Mouse (Mus musculus): Measurements from ENCODE around the gene Olfr354.

Gene Olfr354

GRCm38 (mm10) chr2:36905380-36905779 is at the start of gene Olfr354:
Gene Olfr354, plus strand, starts transcription at chr2:36905680.
- no peak for DNase-seq (ENCODE audit: low spot score)

- DNase-seq (ENCODE audit: low spot score): no peak
These were observed 42.9 kb upstream of the Olfr354 start, which contains the start of gene Olfr351 for GRCm38 (mm10) chr2:36862560-36862959. Gene Olfr351, minus strand, starts transcription at chr2:36862660.

- DNase-seq (ENCODE audit: low spot score): no peak
These were observed 37.3 kb upstream of the Olfr354 start, which contains the start of gene Olfr352 for GRCm38 (mm10) chr2:36868160-36868559. Gene Olfr352, plus strand, starts transcription at chr2:36868460.

- DNase-seq (ENCODE audit: low spot score): no peak
These were observed 12.6 kb upstream of the Olfr354 start, which contains the start of gene Olfr353 for GRCm38 (mm10) chr2:36892836-36893235. Gene Olfr353, minus strand, starts transcription at chr2:36892936.

GRCm38 (mm10) chr2:36897114-36897513 is 8.4 kb upstream of the Olfr354 start:
- DNase-seq (ENCODE audit: low spot score): no peak

GRCm38 (mm10) chr2:36928797-36929196 is 23.3 kb downstream of the Olfr354 start, which contains the start of gene Olfr355:
Gene Olfr355, minus strand, starts transcription at chr2:36928897.
- no peak for DNase-seq (ENCODE audit: low spot score)

- DNase-seq (ENCODE audit: low spot score): no peak
These were observed 31.3 kb downstream of the Olfr354 start, which contains the start of gene Olfr356 for GRCm38 (mm10) chr2:36936821-36937220. Gene Olfr356, plus strand, starts transcription at chr2:36937121.

All from embryo, embryonic 10 days (tissue).